8 mouse cellular contexts compared by ENCODE assay signal in the genomic region with DNA sequence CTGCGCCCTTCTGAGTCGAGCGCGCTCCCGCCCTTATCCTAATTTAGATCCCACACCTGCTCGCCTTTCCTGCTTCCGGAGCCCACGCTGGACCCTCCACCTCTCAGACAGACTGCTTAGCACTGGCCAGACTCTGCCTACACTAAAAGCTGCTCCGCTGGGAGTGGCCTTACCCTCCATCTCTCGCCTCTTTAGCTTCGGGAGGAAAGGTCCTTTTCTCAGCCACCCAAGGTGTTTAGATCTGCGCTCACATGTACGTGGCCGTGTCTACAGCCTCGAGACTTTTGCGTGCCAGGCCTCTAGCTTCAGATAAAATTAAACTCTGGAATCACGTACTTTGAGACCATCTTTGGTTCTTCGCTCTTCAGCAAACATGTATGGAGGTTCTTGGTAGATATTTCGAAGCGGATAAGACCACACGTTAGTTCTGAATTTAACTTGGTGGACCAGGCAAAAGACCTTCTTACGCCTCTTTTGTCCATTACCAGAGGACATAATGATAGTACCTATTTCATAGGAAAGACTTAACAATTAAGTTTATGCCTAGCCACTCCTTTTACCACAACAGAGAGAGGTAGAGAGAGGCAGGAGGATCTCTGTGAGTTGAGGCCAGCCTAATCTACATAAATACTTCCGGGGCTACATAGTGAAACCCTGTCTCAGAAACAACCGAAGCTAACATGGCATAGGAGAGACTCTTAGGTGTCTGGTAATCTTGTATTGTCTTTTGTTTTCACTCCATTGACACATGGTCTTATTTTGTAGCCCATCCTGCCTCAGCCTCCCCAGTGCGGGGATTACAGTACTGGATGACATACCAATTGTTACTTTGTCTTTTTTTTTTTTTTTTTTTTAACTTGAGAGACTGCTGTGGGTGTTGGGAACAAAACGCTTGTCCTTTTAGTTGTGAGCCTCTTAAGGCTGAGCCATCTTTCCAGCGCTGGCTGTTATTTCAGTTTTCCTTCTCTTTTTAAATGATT. TPM values are rescaled to one million over a fixed set of nuclear protein-coding genes. Genes with fewer than 3 reads are reported as not detected.
A peak's percentile ranks its signal among the peaks of the same experiment; 100 is the strongest.
DNase-seq lines count a peak whose midpoint lies in the region; ATAC-seq and TF ChIP-seq lines count a peak whose summit lies in the region.

No protein-coding gene starts in this region.

- peak overlapping the region; percentile 82 for H3K4me3 ChIP-seq in layer of hippocampus, adult 2 months
- peak overlapping the region; percentile 80 for H3K4me3 ChIP-seq in bone marrow, adult 2 months (replicated peaks; ENCODE audit: control insufficient read depth, low read depth, low read length)
- peak overlapping the region; percentile 84 for H3K4me3 ChIP-seq in hindbrain, embryonic 10.5 days
- H3K4me3 ChIP-seq in midbrain, embryonic 11.5 days (ENCODE audit: low read depth, low read length): peak overlapping the region; percentile 90

- peak overlapping the region; percentile 68 for H3K9ac ChIP-seq in midbrain, embryonic 11.5 days (ENCODE audit: low read length)

- no peak for DNase-seq in layer of hippocampus, adult 2 months (ENCODE audit: low spot score in 2 of 2)
- no peak for DNase-seq in layer of hippocampus, adult 9-10 months (ENCODE audit: low spot score)
- no peak for DNase-seq in hindbrain, embryonic 10.5 days (ENCODE audit: low spot score)
- DNase-seq in midbrain, embryonic 11.5 days (ENCODE audit: low spot score, missing footprints): no peak
- no peak for DNase-seq in adrenal gland, adult 8-10 months
- no peak for DNase-seq in left cerebral cortex, postnatal 10 days (ENCODE audit: extremely low spot score in 1 of 2, low spot score in 2 of 2)
- DNase-seq in testis, postnatal 14 days (ENCODE audit: low spot score): no peak

- H3K27me3 ChIP-seq in hindbrain, embryonic 10.5 days (ENCODE audit: insufficient read depth, poor library complexity, severe bottlenecking): no peaks in the 10 kb centered on the region
- no peaks in the 10 kb centered on the region for H3K27me3 ChIP-seq in midbrain, embryonic 11.5 days (ENCODE audit: control insufficient read depth, insufficient read depth, low read length)

- ATAC-seq in midbrain, embryonic 11.5 days (ENCODE audit: low FRiP score): peak; percentile 41

- no peak for TF ChIP-seq CTCF in layer of hippocampus, adult 2 months (conservative IDR thresholded peaks at IDR 0.05)
- no peak for TF ChIP-seq CTCF in bone marrow, adult 2 months (IDR thresholded peaks at IDR 0.05; ENCODE audit: control insufficient read depth, insufficient read depth, low read length)

- no peaks in the 10 kb centered on the region for H3K4me1 ChIP-seq in bone marrow, adult 2 months (ENCODE audit: control insufficient read depth, insufficient read depth, low read length)
- H3K4me1 ChIP-seq in hindbrain, embryonic 10.5 days (replicated peaks): peaks cover 39% of the 10 kb centered on the region
- peaks cover 11% of the 10 kb centered on the region for H3K4me1 ChIP-seq in midbrain, embryonic 11.5 days (ENCODE audit: control insufficient read depth, insufficient read depth, low read length)

- peaks cover 22% of the 10 kb centered on the region for H3K36me3 ChIP-seq in hindbrain, embryonic 10.5 days
- peaks cover 5% of the 10 kb centered on the region; the same call in 1 of the 2 replicates for H3K36me3 ChIP-seq in midbrain, embryonic 11.5 days (ENCODE audit: control insufficient read depth, insufficient read depth, low read length)

- intact Hi-C loops in left cerebral cortex, postnatal 10 days (cut with DNase I): no loop called here

- H3K4me2 ChIP-seq in midbrain, embryonic 11.5 days: peak overlapping the region; percentile 92

- no peaks in the 10 kb centered on the region for H3K9me3 ChIP-seq in hindbrain, embryonic 10.5 days
- no peaks in the 10 kb centered on the region for H3K9me3 ChIP-seq in midbrain, embryonic 11.5 days (ENCODE audit: control insufficient read depth, low read length)

- no peak for TF ChIP-seq POLR2A in bone marrow, adult 2 months (IDR thresholded peaks at IDR 0.05; ENCODE audit: borderline replicate concordance, control insufficient read depth, low read depth, low read length)

- H3K27ac ChIP-seq in layer of hippocampus, adult 2 months: peak overlapping the region; percentile 86
- peak overlapping the region; percentile 91 for H3K27ac ChIP-seq in bone marrow, adult 2 months (ENCODE audit: control insufficient read depth, insufficient read depth, low read depth, low read length, poor library complexity)
- peak overlapping the region; percentile 98 for H3K27ac ChIP-seq in hindbrain, embryonic 10.5 days
- peak overlapping the region; percentile 56 for H3K27ac ChIP-seq in midbrain, embryonic 11.5 days (ENCODE audit: low read depth, low read length)

- 22% methylated on average over 27 of the region's 27 CpGs for WGBS in bone marrow, adult 2 months
- 29% methylated on average over 27 of the region's 27 CpGs for WGBS in hindbrain, embryonic 10.5 days
- WGBS in midbrain, embryonic 11.5 days: 27% methylated on average over 27 of the region's 27 CpGs

RNA-seq across cellular contexts. Expression of a gene that starts 1.4 kb away (rescaled TPM):
- total RNA-seq in layer of hippocampus, adult 2 months (2021): 100 to 1,000 TPM; 165 to 169 TPM
- polyA plus RNA-seq in bone marrow, adult 2 months (2011; ENCODE audit: insufficient read depth, insufficient read length, low replicate concordance, missing spikeins): 18.3 and 30.4 TPM in 2 replicates
- polyA plus RNA-seq in hindbrain, embryonic 10.5 days (2016; fragmentation: Nextera tagmentation; extraction: Ambion mirVana): 16.8 and 18.7 TPM in 2 replicates
- 13.3 and 15.2 TPM in 2 replicates for polyA plus RNA-seq in midbrain, embryonic 11.5 days (2014; fragmentation: Nextera tagmentation; extraction: Ambion mirVana)
- 10 to 100 TPM; 51.0 to 53.8 (median 52.3) TPM for total RNA-seq in adrenal gland, adult 8-10 months (2022)
- total RNA-seq in left cerebral cortex, postnatal 10 days (2021): 100 to 1,000 TPM; 187 TPM

RNA-seq across cellular contexts. Expression of a gene that starts 13.1 kb away (rescaled TPM):
- total RNA-seq in layer of hippocampus, adult 2 months (2021): 10 to 100 TPM; 61.1 to 67.4 TPM
- polyA plus RNA-seq in bone marrow, adult 2 months (2011; ENCODE audit: insufficient read depth, insufficient read length, low replicate concordance, missing spikeins): 20.4 and 36.9 TPM in 2 replicates
- polyA plus RNA-seq in hindbrain, embryonic 10.5 days (2016; fragmentation: Nextera tagmentation; extraction: Ambion mirVana): 52.3 and 69.6 TPM in 2 replicates
- polyA plus RNA-seq in midbrain, embryonic 11.5 days (2014; fragmentation: Nextera tagmentation; extraction: Ambion mirVana): 54.0 and 55.7 TPM in 2 replicates
- total RNA-seq in adrenal gland, adult 8-10 months (2022): 10 to 100 TPM; 59.6 to 67.4 (median 63.3) TPM
- 10 to 100 TPM; 61.2 to 64.4 TPM for total RNA-seq in left cerebral cortex, postnatal 10 days (2021)

RNA-seq across cellular contexts. Expression of a gene that starts 21.7 kb away (rescaled TPM):
- total RNA-seq in layer of hippocampus, adult 2 months (2021): 100 to 1,000 TPM; 122 to 138 TPM
- 95.0 and 126 TPM in 2 replicates for polyA plus RNA-seq in bone marrow, adult 2 months (2011; ENCODE audit: insufficient read depth, insufficient read length, low replicate concordance, missing spikeins)
- 82.6 and 91.7 TPM in 2 replicates for polyA plus RNA-seq in hindbrain, embryonic 10.5 days (2016; fragmentation: Nextera tagmentation; extraction: Ambion mirVana)
- polyA plus RNA-seq in midbrain, embryonic 11.5 days (2014; fragmentation: Nextera tagmentation; extraction: Ambion mirVana): 84.7 and 86.1 TPM in 2 replicates
- total RNA-seq in adrenal gland, adult 8-10 months (2022): 100 to 1,000 TPM in 1 of 4 experiments, 10 to 100 TPM in 3; 87.3 to 115 (median 94.5) TPM
- 100 to 1,000 TPM in 1 of 2 experiments, 10 to 100 TPM in 1; 97.0 to 100 TPM for total RNA-seq in left cerebral cortex, postnatal 10 days (2021)

RNA-seq across cellular contexts. Expression of a gene that starts 29.3 kb away (rescaled TPM):
- 1 to 10 TPM; 2.0 TPM for total RNA-seq in layer of hippocampus, adult 2 months (2021)
- polyA plus RNA-seq in bone marrow, adult 2 months (2011; ENCODE audit: insufficient read depth, insufficient read length, low replicate concordance, missing spikeins): 0.52 TPM in 1 of 2 replicates, not detected in the other
- 0.08 TPM in 1 of 2 replicates, not detected in the other for polyA plus RNA-seq in hindbrain, embryonic 10.5 days (2016; fragmentation: Nextera tagmentation; extraction: Ambion mirVana)
- 0.08 TPM in 1 of 2 replicates, not detected in the other for polyA plus RNA-seq in midbrain, embryonic 11.5 days (2014; fragmentation: Nextera tagmentation; extraction: Ambion mirVana)
- total RNA-seq in adrenal gland, adult 8-10 months (2022): 1 to 10 TPM in 2 of 4 experiments, under 1 TPM in 2; 0.20 to 1.2 (median 0.78) TPM
- under 1 TPM; 0.49 to 0.71 TPM for total RNA-seq in left cerebral cortex, postnatal 10 days (2021)

RNA-seq across cellular contexts. Expression of a gene that starts 49.2 kb away (rescaled TPM):
- total RNA-seq in layer of hippocampus, adult 2 months (2021): 1 to 10 TPM; 1.0 to 1.1 TPM
- polyA plus RNA-seq in bone marrow, adult 2 months (2011; ENCODE audit: insufficient read depth, insufficient read length, low replicate concordance, missing spikeins): 18.5 and 39.2 TPM in 2 replicates
- polyA plus RNA-seq in hindbrain, embryonic 10.5 days (2016; fragmentation: Nextera tagmentation; extraction: Ambion mirVana): 20.9 and 28.3 TPM in 2 replicates
- polyA plus RNA-seq in midbrain, embryonic 11.5 days (2014; fragmentation: Nextera tagmentation; extraction: Ambion mirVana): 17.4 and 18.4 TPM in 2 replicates
- under 1 TPM; 0.41 to 0.83 (median 0.56) TPM for total RNA-seq in adrenal gland, adult 8-10 months (2022)
- total RNA-seq in left cerebral cortex, postnatal 10 days (2021): under 1 TPM; 0.83 to 0.99 TPM
